Mouse (Mus musculus) small intestine, adult 2 months (tissue): ENCODE results near the gene Hba-x.

Experiments
- CTCF ChIP-seq: fragments of 200-500 bp; IDR thresholded peaks from 2 replicates; pipeline ENCODE4 v1.5.1; 2012; ENCODE audit warnings: low read depth, mild to moderate bottlenecking, control low read depth, inconsistent platforms, low read length, moderate library complexity, mixed read lengths; ENCODE audit not compliant: insufficient replicate concordance, insufficient read length; ENCODE audit errors: extremely low read depth
- POLR2A ChIP-seq: fragments of 200-500 bp; IDR thresholded peaks from 2 replicates; pipeline ENCODE4 v1.6.1; 2012; ENCODE audit warnings: low read depth, mild to moderate bottlenecking, control low read depth, inconsistent platforms, low read length, moderate library complexity

DNA sequence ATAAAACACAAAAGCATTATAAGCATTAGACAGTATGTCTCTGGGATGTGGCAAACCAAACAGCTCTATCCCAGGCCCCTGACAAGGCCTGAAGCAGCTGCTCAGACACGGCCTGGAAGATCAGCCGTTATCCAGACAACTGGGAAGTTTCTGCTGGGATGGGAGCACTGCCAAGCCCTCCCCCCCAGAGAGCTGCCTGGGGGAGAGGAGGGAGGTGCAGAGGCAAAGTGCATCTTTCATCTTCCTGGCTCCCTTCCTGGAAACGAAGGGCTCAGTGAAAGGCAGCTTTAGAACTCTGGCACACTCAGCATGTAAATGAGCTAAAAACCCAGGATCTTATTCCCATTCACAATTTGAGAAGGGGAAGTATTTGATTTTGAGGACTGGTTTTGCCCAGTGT is 40.6 kb upstream of the Hba-x start:
- no peak for TF ChIP-seq POLR2A
- no peak for TF ChIP-seq CTCF
